Mouse (Mus musculus) forebrain, embryonic 13.5 days (tissue): ENCODE measurements around the gene Hoxd3. TPM values are rescaled to one million over a fixed set of nuclear protein-coding genes. Genes with fewer than 3 reads are reported as not detected.

ENCODE experiments used
- ATAC-seq: fragments of 200-750 bp; cut with Nextera tagmentation; 2 replicates; pipeline ENCODE4 v1.8.0; 2017
- H3K27ac ChIP-seq: fragments of 300-500 bp; sonication (generic); 2 replicates; pipeline ENCODE4 v1.5.1; 2015; ENCODE audit warnings: inconsistent platforms, mild to moderate bottlenecking, moderate library complexity
- H3K27me3 ChIP-seq: fragments of 300-500 bp; sonication (generic); 2 replicates; pipeline ENCODE4 v1.6.1; 2015; ENCODE audit warnings: mild to moderate bottlenecking, inconsistent platforms
- H3K36me3 ChIP-seq: fragments of 300-500 bp; sonication (generic); 2 replicates; pipeline ENCODE4 v1.6.1; 2015; ENCODE audit warnings: mild to moderate bottlenecking, inconsistent platforms; ENCODE audit not compliant: poor library complexity, severe bottlenecking
- H3K4me1 ChIP-seq: fragments of 300-500 bp; sonication (generic); 2 replicates; pipeline ENCODE4 v1.6.1; 2015; ENCODE audit warnings: inconsistent platforms
- H3K4me2 ChIP-seq: fragments of 300-500 bp; sonication (generic); 2 replicates; pipeline ENCODE4 v1.6.1; 2015; ENCODE audit warnings: inconsistent platforms, mild to moderate bottlenecking, moderate library complexity
- H3K4me3 ChIP-seq: fragments of 300-500 bp; sonication (generic); 2 replicates; pipeline ENCODE4 v1.5.1; 2015; ENCODE audit warnings: mild to moderate bottlenecking, inconsistent platforms
- H3K9ac ChIP-seq: fragments of 300-500 bp; sonication (generic); 2 replicates; pipeline ENCODE4 v1.6.1; 2015; ENCODE audit warnings: mild to moderate bottlenecking, inconsistent platforms
- H3K9me3 ChIP-seq: fragments of 300-500 bp; sonication (generic); replicated peaks from 2 replicates; pipeline ENCODE4 v1.6.1; 2016; ENCODE audit warnings: inconsistent platforms
- WGBS: fragments of 180-500 bp; shearing (Covaris S2); methylation state at CpG from one replicate; pipeline ENCODE4 v1.1.7; 2015; 5-methylcytosine and 5-hydroxymethylcytosine counted together
- polyA plus RNA-seq: library from polyadenylated mRNA; unstranded; fragments of >200 nt; fragmentation: Nextera tagmentation; extraction: Ambion mirVana; gene quantifications from 2 replicates; pipeline ENCODE4 v1.2.1, GENCODE M21; 2015

Hoxd3 gene
- polyA plus RNA-seq, 1 experiment from 2014 or later = not detected

DNA sequence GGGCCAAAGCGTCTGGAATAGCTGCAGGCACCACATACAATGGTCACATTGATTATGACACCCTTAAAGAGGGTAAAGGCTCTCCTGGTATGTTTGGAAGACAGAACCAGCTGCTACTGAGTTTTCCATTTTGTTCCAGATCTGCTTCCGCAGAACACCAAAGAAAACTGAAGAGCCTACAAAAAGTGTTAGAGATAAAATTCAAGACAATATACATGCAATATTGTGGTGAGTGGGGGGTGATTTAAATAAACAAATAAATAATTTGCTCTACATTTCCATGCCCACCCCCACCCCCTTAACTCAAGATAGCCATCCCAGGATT is 27.7 kb downstream of the Hoxd3 start:
- no peak overlapping the region for H3K27ac ChIP-seq
- WGBS = 7% methylated on average over 2 of the region's 2 CpGs
- no peaks in the 10 kb centered on the region for H3K9me3 ChIP-seq
- H3K4me3 ChIP-seq = no peak overlapping the region
- no peak overlapping the region for H3K9ac ChIP-seq
- no peak overlapping the region for H3K4me2 ChIP-seq
- no peak for ATAC-seq
- peaks cover 99% of the 10 kb centered on the region for H3K27me3 ChIP-seq
- peaks cover 4% of the 10 kb centered on the region; the same call in 1 of the 2 replicates for H3K4me1 ChIP-seq
- no peaks in the 10 kb centered on the region for H3K36me3 ChIP-seq

DNA sequence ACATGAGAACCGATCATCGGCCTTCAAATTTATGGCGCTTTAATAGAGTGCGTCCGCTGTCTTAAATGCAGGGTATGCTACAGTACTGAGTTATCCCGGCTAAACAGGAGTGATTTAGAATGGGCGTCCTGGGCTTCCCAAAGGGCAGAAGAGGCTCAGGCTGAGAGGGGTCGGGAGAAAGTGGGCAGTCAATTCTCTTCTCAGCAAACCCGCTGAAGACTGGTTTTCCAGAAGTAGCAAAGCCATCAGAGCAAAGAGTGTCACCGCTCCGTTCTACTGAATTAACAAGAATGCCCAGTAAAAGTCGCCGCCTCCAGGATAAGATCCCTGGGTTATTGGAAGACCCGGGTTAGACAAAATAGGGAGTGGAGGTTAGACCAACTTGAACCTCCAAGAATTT is 28.1 kb downstream of the Hoxd3 start:
- WGBS = 2% methylated on average over 14 of the region's 14 CpGs
- no peaks in the 10 kb centered on the region for H3K36me3 ChIP-seq
- ATAC-seq = no peak
- H3K4me2 ChIP-seq = no peak overlapping the region
- H3K27ac ChIP-seq = no peak overlapping the region
- peaks cover 99% of the 10 kb centered on the region for H3K27me3 ChIP-seq
- H3K9ac ChIP-seq = no peak overlapping the region
- H3K4me3 ChIP-seq = no peak overlapping the region
- peaks cover 4% of the 10 kb centered on the region; the same call in 1 of the 2 replicates for H3K4me1 ChIP-seq
- H3K9me3 ChIP-seq = no peaks in the 10 kb centered on the region

DNA sequence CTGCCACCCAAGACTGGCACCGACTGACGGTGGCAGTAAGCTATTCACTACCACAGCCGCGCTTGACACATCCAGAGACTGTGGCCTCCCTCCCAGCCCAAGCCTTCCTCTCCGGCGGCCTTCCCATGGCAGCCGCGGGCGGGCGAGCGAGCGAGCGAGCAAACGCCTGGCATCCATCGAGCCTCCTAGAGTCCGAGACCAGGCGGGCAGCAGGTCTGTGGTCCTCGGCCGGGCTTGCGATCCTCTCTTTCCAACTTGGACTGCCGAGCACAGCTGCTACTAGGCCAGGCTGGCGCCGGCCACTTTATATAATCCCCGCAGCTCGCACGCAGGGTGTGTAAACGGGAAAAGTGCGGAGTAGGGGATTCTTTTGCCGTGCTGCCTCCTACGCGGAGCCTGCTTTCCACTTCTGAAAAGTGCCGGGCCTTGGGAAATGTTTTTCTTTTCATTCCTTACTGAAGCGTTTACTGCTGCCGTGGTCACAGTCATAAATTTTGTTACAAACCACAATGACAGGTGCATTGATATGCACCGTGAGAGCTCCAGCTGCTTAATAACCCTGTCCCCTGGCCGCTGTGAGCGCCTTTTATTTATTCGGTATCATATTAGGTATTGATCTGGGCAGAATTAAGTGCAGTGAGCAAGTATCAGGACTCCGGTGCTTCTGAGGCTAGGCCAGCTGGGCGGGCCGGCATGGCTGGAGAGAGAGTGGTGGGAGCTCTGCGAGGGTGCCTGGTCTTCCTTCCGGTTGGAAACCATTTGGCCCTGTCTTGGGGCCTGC is 28.8 kb downstream of the Hoxd3 start:
- 1% methylated on average over 43 of the region's 43 CpGs for WGBS
- H3K9ac ChIP-seq = no peak overlapping the region
- H3K9me3 ChIP-seq = no peaks in the 10 kb centered on the region
- no peaks in the 10 kb centered on the region for H3K36me3 ChIP-seq
- H3K4me2 ChIP-seq = no peak overlapping the region
- H3K4me1 ChIP-seq = peaks cover 4% of the 10 kb centered on the region; the same call in 1 of the 2 replicates
- H3K27ac ChIP-seq = no peak overlapping the region
- peaks cover 99% of the 10 kb centered on the region for H3K27me3 ChIP-seq
- no peak overlapping the region for H3K4me3 ChIP-seq
- ATAC-seq = no peak

DNA sequence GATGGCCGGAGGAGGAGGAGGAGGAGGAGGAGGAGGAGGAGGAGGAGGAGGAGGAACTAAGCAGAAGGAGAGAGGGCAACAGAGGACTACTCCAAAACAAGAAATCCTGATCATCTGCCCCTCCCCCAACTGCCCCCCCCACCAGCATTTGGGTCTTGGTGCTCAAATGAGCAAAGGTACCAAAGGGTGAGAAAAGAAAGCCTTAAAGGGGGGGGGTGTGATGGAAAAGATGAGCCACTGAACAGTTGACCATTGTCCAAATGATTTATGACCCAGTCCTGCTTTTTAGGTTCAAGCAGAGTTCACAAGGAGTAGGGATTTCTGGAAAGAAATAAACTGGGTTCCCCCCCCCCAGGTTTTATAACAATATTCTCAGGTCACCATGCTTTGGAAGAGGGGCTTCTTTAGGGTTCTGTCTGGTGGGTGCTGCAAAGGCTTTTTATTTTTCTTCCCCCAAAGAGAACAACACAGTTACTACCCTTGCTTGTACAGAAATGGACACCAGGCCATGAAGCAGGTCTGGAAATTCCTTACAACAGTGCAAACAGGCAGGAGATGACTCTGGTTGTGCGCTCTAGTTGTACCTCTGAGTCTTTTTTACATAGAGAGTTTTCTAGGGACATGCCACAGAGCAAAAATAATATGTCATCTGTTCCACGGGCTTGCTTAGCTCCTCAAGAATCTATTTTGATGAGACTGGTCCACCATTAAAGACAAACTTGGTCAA is 29.7 kb downstream of the Hoxd3 start:
- Histone ChIP-seq H3K4me1 (no peaks in the 10 kb centered on the region), H3K9ac (no peak overlapping the region), H3K27ac (no peak overlapping the region), H3K9me3 (no peaks in the 10 kb centered on the region), H3K4me2 (no peak overlapping the region), H3K36me3 (no peaks in the 10 kb centered on the region), H3K4me3 (no peak overlapping the region), H3K27me3 (peaks cover 99% of the 10 kb centered on the region)
- ATAC-seq = no peak
- WGBS = 36% methylated on average over 2 of the region's 3 CpGs

DNA sequence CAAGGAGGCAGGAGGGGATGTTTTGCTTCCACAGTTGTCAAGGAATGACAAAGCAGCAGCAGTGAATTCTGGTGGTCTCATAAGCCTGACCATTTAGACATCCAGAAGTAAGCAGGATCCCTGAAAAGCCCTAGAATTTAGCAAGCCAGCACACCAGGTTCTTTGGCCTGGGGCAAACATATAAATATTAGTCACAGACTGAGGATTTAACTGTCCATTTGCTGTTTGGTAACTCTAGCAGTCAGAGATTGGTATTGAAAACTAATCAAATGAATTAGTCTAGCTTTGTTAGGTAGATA is 30.2 kb downstream of the Hoxd3 start:
- Histone ChIP-seq H3K27me3 (peaks cover 99% of the 10 kb centered on the region), H3K4me1 (no peaks in the 10 kb centered on the region), H3K4me2 (no peak overlapping the region), H3K36me3 (no peaks in the 10 kb centered on the region), H3K9me3 (no peaks in the 10 kb centered on the region), H3K9ac (no peak overlapping the region), H3K27ac (no peak overlapping the region), H3K4me3 (no peak overlapping the region)
- no peak for ATAC-seq

DNA sequence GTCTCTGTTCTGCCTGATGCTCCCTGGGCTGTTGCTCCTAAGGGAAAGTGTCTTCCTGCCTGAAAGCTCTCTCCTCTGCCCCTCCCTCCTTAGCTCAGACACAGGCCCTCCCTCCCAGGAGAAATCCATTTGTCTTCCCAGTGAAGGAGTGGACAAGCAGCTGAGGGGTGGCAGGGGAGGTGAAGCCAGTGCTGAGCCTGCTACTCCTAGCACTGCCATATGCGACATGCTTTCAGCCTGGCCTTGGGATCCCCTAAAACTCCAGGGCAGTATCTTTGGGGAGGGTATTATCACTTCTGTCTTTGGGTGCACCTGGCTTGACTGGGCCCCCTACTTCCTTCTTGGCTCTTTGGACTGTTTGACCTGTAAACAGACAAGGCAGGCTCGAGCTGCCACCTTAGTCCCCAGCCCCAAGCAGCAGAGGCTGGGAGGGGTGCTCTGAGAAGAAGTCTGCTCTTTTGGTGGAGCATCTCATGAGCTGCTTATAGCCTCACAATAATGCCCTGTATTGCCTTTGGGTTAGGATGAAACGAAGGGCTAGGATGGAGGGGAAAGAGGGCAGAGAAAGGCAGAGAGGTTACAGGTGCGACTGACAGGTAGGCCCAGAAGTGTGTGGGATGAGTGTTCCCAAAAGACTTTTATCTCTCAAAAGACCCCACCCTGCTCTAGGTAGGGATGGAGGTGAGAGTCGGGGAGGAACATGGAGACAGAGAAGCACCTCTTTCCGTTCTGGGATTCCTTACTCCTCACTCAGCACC is 34.0 kb downstream of the Hoxd3 start:
- Histone ChIP-seq H3K9ac (no peak overlapping the region), H3K27me3 (peaks cover 99% of the 10 kb centered on the region), H3K36me3 (no peaks in the 10 kb centered on the region), H3K4me2 (no peak overlapping the region), H3K27ac (no peak overlapping the region), H3K4me3 (no peak overlapping the region), H3K9me3 (no peaks in the 10 kb centered on the region), H3K4me1 (peaks cover 11% of the 10 kb centered on the region)
- 3% methylated on average over 6 of the region's 6 CpGs for WGBS
- ATAC-seq = no peak

DNA sequence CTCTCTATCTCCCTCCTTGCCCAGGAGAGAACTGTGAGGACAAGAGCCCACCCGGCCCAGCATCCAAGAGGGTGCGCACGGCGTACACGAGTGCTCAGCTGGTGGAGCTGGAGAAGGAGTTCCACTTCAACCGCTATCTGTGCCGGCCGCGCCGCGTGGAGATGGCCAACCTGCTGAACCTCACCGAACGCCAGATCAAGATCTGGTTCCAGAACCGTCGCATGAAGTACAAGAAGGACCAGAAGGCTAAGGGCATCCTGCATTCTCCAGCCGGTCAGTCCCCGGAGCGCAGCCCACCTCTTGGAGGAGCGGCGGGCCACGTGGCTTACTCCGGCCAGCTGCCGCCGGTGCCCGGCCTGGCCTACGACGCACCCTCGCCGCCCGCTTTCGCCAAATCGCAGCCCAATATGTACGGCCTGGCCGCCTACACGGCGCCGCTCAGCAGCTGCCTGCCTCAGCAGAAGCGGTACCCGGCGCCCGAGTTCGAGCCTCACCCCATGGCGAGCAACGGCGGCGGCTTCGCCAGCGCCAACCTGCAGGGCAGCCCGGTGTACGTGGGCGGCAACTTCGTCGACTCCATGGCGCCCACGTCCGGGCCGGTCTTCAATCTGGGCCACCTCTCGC is 34.7 kb downstream of the Hoxd3 start:
- Histone ChIP-seq H3K27ac (no peak overlapping the region), H3K9me3 (no peaks in the 10 kb centered on the region), H3K27me3 (peaks cover 100% of the 10 kb centered on the region), H3K36me3 (no peaks in the 10 kb centered on the region), H3K4me2 (no peak overlapping the region), H3K4me1 (peaks cover 11% of the 10 kb centered on the region), H3K4me3 (no peak overlapping the region), H3K9ac (no peak overlapping the region)
- under 1% methylated on average over 58 of the region's 58 CpGs for WGBS
- no peak for ATAC-seq

DNA sequence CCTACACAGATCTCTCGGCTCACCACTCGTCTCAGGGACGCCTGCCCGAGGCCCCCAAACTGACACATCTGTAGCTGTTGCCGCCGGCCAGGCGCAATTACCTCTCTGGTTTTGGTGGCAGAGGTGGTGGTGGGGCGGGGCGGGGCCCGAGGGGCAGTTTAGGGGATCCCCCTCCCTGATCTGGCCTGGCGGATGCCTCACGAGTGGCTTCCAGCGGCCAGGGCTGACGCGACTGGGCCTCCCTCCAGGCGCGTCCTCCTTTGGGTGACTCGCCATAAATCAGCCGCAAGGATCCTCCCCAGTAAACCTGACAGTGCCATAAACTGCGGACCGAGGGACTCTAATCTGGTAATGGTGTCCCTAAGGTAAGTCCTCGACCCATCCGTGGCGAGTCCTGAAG is 35.3 kb downstream of the Hoxd3 start:
- H3K27ac ChIP-seq = no peak overlapping the region
- H3K4me3 ChIP-seq = no peak overlapping the region
- under 1% methylated on average over 24 of the region's 24 CpGs for WGBS

DNA sequence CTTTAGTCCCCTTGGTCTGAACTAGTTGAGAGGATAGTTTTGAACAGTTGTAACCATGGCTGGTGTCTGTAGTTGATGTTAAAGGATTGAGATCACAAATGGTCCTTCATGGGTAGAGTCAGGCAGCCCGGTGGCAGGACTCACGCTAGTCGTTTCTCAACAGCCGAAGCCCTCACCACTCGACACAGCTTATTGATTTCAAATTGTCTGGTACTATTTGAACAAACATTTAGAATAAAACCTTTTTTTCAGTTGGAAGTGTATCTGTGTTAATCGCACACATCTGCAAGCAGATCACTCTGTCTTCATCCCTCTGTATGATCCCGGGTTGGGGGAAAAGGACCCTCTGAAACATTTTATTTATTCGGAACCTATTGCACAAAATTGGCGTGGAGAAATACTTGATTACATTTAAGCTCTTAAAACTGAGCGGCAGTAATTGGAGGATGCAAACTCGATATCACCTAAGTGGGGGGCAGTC is 36.0 kb downstream of the Hoxd3 start:
- Histone ChIP-seq H3K27me3 (peaks cover 100% of the 10 kb centered on the region), H3K9me3 (no peaks in the 10 kb centered on the region), H3K36me3 (no peaks in the 10 kb centered on the region), H3K27ac (no peak overlapping the region), H3K4me3 (no peak overlapping the region), H3K4me2 (no peak overlapping the region), H3K9ac (no peak overlapping the region), H3K4me1 (peaks cover 14% of the 10 kb centered on the region)
- ATAC-seq = no peak
- 3% methylated on average over 11 of the region's 11 CpGs for WGBS

More for the DNA sequence above, 35.3 kb downstream of the Hoxd3 start:
- no peaks in the 10 kb centered on the region for H3K36me3 ChIP-seq
- H3K9me3 ChIP-seq = no peaks in the 10 kb centered on the region
- peaks cover 100% of the 10 kb centered on the region for H3K27me3 ChIP-seq
- no peak overlapping the region for H3K4me2 ChIP-seq
- H3K9ac ChIP-seq = no peak overlapping the region
- ATAC-seq = 0 out of 2 replicates have a peak, but pooled peaks have one; percentile 10
- peaks cover 11% of the 10 kb centered on the region for H3K4me1 ChIP-seq

DNA sequence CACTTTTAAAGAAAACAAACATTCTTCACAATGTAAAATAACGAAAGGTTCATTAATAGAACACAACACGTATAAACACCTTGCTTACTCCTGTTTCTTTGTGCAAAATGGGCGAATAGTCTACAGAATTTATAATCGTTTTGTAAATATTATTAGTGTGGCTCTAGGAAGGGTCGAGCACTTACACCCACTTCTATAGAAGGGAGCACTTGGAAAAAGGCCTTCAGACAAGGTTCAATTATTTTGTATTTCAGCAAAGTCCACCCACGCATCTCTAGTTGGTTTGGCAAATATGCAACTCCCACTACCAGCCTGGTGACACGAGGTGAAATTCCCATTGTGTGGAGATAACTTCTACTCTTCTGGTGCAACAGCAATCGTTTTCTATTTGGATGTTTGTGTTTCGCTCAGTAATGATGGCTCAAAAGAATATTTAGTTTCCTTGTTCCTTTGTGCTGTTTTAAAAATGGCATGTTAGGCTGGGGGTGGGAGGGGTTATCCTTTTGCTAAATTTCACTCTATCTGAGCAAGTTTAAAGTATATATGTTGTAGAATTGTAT is 36.8 kb downstream of the Hoxd3 start:
- Histone ChIP-seq H3K9ac (no peak overlapping the region), H3K9me3 (no peaks in the 10 kb centered on the region), H3K27ac (no peak overlapping the region), H3K4me3 (no peak overlapping the region), H3K27me3 (peaks cover 100% of the 10 kb centered on the region), H3K4me2 (no peak overlapping the region), H3K36me3 (no peaks in the 10 kb centered on the region), H3K4me1 (peaks cover 19% of the 10 kb centered on the region)
- WGBS = 3% methylated on average over 9 of the region's 9 CpGs
- no peak for ATAC-seq

DNA sequence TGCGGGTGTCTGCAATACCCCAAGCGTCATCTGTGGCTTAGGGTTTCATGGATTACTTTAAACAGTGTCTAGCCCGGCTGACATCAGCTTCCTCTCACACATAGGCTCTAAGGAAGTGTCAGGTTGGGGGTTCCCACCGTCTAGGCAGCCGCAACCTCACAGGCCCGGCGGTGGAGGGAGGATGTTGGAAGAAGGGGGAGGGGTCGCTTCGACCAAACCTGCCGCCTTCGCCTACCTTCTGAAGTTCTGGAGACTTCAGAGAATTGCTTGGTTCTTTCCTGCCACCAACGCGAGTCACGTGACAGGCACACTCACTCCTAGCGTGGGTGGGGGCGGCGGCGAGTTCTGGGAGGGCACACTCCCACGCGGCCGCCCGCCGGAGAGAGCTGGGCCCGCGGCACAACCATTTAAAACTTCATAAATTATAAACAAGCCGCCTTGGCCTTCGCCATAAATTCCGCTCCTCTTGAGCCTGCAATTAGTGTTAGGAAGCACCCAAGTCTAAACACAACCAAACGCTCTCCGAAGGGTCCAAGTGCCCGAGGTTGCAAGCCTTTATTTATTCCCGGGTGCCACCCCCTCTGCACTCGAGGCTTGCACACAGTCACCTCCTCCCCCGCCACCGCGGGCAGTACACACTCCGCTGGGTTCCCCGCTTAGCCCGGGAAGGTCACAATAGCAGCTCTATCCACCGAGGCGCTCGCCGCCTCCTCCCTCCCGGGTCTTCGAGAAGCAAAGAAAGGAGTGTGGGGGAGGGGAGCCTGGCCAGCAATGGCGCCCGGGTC is 37.8 kb downstream of the Hoxd3 start:
- no peaks in the 10 kb centered on the region for H3K36me3 ChIP-seq
- H3K4me3 ChIP-seq = peak overlapping the region; percentile 25
- 0% methylated on average over 47 of the region's 47 CpGs for WGBS
- H3K27me3 ChIP-seq = peaks cover 100% of the 10 kb centered on the region
- no peak overlapping the region for H3K9ac ChIP-seq
- no peaks in the 10 kb centered on the region for H3K9me3 ChIP-seq
- no peak overlapping the region for H3K27ac ChIP-seq
- peak overlapping the region; percentile 53 for H3K4me2 ChIP-seq
- ATAC-seq = peak; percentile 36; the same call in 1 of the 2 replicates
- peaks cover 19% of the 10 kb centered on the region for H3K4me1 ChIP-seq
